Mouse (Mus musculus) MEL (cell line): ENCODE measurements around the gene Dnah14. TPM values are rescaled to one million over a fixed set of nuclear protein-coding genes. Genes with fewer than 3 reads are reported as not detected.

Source experiments
- DNase-seq: peaks from one replicate; pipeline ENCODE4 v3.0.0; 2011; ENCODE audit warnings: low read depth, low spot score
- H3K27ac ChIP-seq: 2 replicates; pipeline ENCODE4 v1.5.1; 2012; ENCODE audit warnings: low read depth, mild to moderate bottlenecking, control low read depth, low read length, moderate library complexity; ENCODE audit not compliant: control insufficient read depth
- H3K27me3 ChIP-seq, 2 experiments: fragments of 150-350 bp in 1 of 2; sonication (generic) in 1 of 2; 2 replicates each; pipeline ENCODE4 v1.6.1; 2012; ENCODE audit warnings: low read length in 2 of 2, mild to moderate bottlenecking in 2 of 2, improper control_type of control experiment in 1 of 2, moderate library complexity in 1 of 2; ENCODE audit not compliant: insufficient read depth in 2 of 2, control insufficient read depth in 1 of 2
- H3K36me3 ChIP-seq, 2 experiments: 2 replicates each; pipeline ENCODE4 v1.6.1; 2012 to 2014; ENCODE audit warnings: low read length in 2 of 2, improper control_type of control experiment in 1 of 2, inconsistent platforms in 1 of 2, mild to moderate bottlenecking in 1 of 2; ENCODE audit not compliant: insufficient read depth in 2 of 2, control insufficient read depth in 1 of 2
- H3K4me1 ChIP-seq, 2 experiments: fragments of 150-350 bp in 1 of 2; sonication (generic) in 1 of 2; 2 replicates each; pipeline ENCODE4 v1.6.1; 2012; ENCODE audit warnings: low read length in 2 of 2, improper control_type of control experiment in 1 of 2, mild to moderate bottlenecking in 1 of 2; ENCODE audit not compliant: insufficient read depth in 2 of 2, control insufficient read depth in 1 of 2
- H3K4me3 ChIP-seq, 2 experiments: fragments of 150-350 bp in 1 of 2; sonication (generic) in 1 of 2; 2 replicates each; pipeline ENCODE4 v1.5.1; 2012; ENCODE audit warnings: low read depth in 2 of 2, low read length in 2 of 2, mild to moderate bottlenecking in 2 of 2, moderate library complexity in 2 of 2, control low read depth in 1 of 2, improper control_type of control experiment in 1 of 2; ENCODE audit not compliant: control insufficient read depth in 1 of 2, insufficient read depth in 1 of 2
- H3K79me2 ChIP-seq: 2 replicates; pipeline ENCODE4 v1.6.1; 2012; ENCODE audit warnings: mild to moderate bottlenecking, low read length, moderate library complexity; ENCODE audit not compliant: control insufficient read depth, poor library complexity, insufficient read depth
- H3K9ac ChIP-seq: 2 replicates; pipeline ENCODE4 v1.6.1; 2012; ENCODE audit warnings: low read depth, mild to moderate bottlenecking, control low read depth, low read length, moderate library complexity; ENCODE audit not compliant: control insufficient read depth, poor library complexity, severe bottlenecking
- H3K9me3 ChIP-seq: fragments of 150-350 bp; sonication (generic); replicated peaks from 2 replicates; pipeline ENCODE4 v1.6.1; 2012; ENCODE audit warnings: mild to moderate bottlenecking, low read length, improper control_type of control experiment, moderate library complexity; ENCODE audit not compliant: insufficient read depth
- CHD2 ChIP-seq: IDR thresholded peaks from 2 replicates; pipeline ENCODE4 v1.6.1; 2011; ENCODE audit warnings: low read length, improper control_type of control experiment
- CTCF ChIP-seq, 3 experiments: IDR thresholded peaks in 2 of 3; conservative IDR thresholded peaks in 1 of 3; 2 replicates each; pipeline ENCODE4 v1.5.1; 2011 to 2012; ENCODE audit warnings: low read length in 3 of 3, low read depth in 2 of 3, mild to moderate bottlenecking in 2 of 3, improper control_type of control experiment in 1 of 3, inconsistent platforms in 1 of 3, mixed read lengths in 1 of 3, moderate library complexity in 1 of 3; ENCODE audit not compliant: control insufficient read depth in 1 of 3, insufficient read depth in 1 of 3, poor library complexity in 1 of 3, severe bottlenecking in 1 of 3
- JUND ChIP-seq: IDR thresholded peaks from 2 replicates; pipeline ENCODE4 v1.6.1; 2011; ENCODE audit warnings: low read depth, mild to moderate bottlenecking, improper control_type of control experiment, low read length
- KAT2A ChIP-seq: conservative IDR thresholded peaks from 2 replicates; pipeline ENCODE4 v1.6.1; 2012; ENCODE audit warnings: low read depth, low read length, improper control_type of control experiment, inconsistent platforms
- MAZ ChIP-seq: IDR thresholded peaks from 2 replicates; pipeline ENCODE4 v1.6.1; 2012; ENCODE audit warnings: low read depth, mild to moderate bottlenecking, inconsistent platforms, low read length, improper control_type of control experiment
- MEF2A ChIP-seq: IDR thresholded peaks from 2 replicates; pipeline ENCODE4 v1.6.1; 2014; ENCODE audit warnings: low read depth, mild to moderate bottlenecking, inconsistent platforms, low read length, improper control_type of control experiment; ENCODE audit not compliant: poor library complexity, insufficient replicate concordance, severe bottlenecking; ENCODE audit errors: extremely low read depth
- MYB ChIP-seq: IDR thresholded peaks from 2 replicates; pipeline ENCODE4 v1.6.1; 2011; ENCODE audit warnings: mild to moderate bottlenecking, low read depth, low read length, improper control_type of control experiment
- MYC ChIP-seq: IDR thresholded peaks from 2 replicates; pipeline ENCODE4 v1.6.1; 2011; ENCODE audit warnings: low read depth, mild to moderate bottlenecking, low read length, improper control_type of control experiment, moderate library complexity
- POLR2AphosphoS2 ChIP-seq: IDR thresholded peaks from 2 replicates; pipeline ENCODE4 v1.6.1; 2011; ENCODE audit warnings: low read length, improper control_type of control experiment
- POLR2AphosphoS5 ChIP-seq: IDR thresholded peaks from 2 replicates; pipeline ENCODE4 v1.6.1; 2012; ENCODE audit warnings: low read depth, borderline replicate concordance, mild to moderate bottlenecking, inconsistent platforms, low read length, moderate library complexity, mixed read lengths
- RCOR1 ChIP-seq: IDR thresholded peaks from 2 replicates; pipeline ENCODE4 v1.6.1; 2012; ENCODE audit warnings: low read depth, mild to moderate bottlenecking, inconsistent platforms, low read length, improper control_type of control experiment
- SIN3A ChIP-seq: IDR thresholded peaks from 2 replicates; pipeline ENCODE4 v1.6.1; 2012; ENCODE audit warnings: low read length, improper control_type of control experiment, inconsistent platforms
- UBTF ChIP-seq: IDR thresholded peaks from 2 replicates; pipeline ENCODE4 v1.6.1; 2012; ENCODE audit warnings: low read depth, mild to moderate bottlenecking, inconsistent platforms, low read length, improper control_type of control experiment, moderate library complexity, borderline replicate concordance; ENCODE audit not compliant: insufficient read depth
- polyA plus RNA-seq, 2 experiments: library from polyadenylated mRNA; stranded (reverse) in 1 of 2; unstranded in 1 of 2; fragments of >175 nt in 1 of 2; fragments of >200 nt in 1 of 2; gene quantifications; 2 replicates each; pipeline versions ENCODE4 v1.2.1 to v1.2.4; 2012; ENCODE audit warnings: low replicate concordance in 2 of 2, low read depth in 1 of 2; ENCODE audit not compliant: insufficient read length in 2 of 2, insufficient read depth in 1 of 2, missing spikeins in 1 of 2
- total RNA-seq: library from RNA; depleted of rRNA; stranded (reverse); fragments of 300-350 nt; gene quantifications from 2 replicates; pipeline ENCODE4 v1.2.3, GENCODE M21; 2012

The Dnah14 gene
- total and polyA plus RNA-seq, 3 experiments, result 0.77 to 1.2 TPM; not detected in 1

DNA sequence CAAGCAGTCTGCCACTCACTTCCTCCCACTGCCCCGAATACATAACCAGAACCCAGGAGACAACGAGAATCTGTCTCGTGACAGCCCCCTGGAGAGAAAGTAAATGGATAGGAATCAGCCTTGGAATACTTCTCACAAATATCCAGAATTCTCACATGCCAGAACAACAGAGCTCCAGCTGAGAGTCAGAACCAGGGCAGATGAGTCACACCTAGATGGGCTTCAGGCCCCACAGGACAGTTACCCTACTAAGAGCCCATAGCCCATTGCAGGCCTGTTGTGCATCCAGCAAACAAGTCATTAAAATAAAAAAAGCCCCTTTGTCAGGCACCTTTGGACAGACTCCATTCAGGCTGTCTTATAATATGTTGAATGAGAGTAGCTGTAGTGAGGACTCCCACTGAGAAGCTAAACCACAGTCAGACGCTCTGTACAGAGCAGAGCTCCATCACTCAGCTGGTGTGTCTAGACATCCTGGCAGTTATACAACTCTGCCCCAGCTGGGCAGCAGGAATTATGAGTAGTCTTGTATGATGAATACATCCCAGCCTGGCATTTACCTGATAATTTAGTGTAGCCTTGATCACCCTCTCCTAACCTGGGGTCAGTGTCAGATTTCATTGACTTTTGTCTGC lies 166.0 kb downstream of the Dnah14 start:
- Histone ChIP-seq H3K27ac (no peak overlapping the region), H3K4me1 (no peaks in the 10 kb centered on the region), H3K9ac (no peak overlapping the region), H3K79me2 (no peaks in the 10 kb centered on the region), H3K36me3 (no peaks in the 10 kb centered on the region), H3K9me3 (no peaks in the 10 kb centered on the region), H3K4me3 (no peak overlapping the region), H3K27me3 (no peaks in the 10 kb centered on the region; a peak in 1 of 4 replicates)
- DNase-seq, result no peak
- TF ChIP-seq POLR2AphosphoS5 (no peak), UBTF (no peak), POLR2AphosphoS2 (no peak)

DNA sequence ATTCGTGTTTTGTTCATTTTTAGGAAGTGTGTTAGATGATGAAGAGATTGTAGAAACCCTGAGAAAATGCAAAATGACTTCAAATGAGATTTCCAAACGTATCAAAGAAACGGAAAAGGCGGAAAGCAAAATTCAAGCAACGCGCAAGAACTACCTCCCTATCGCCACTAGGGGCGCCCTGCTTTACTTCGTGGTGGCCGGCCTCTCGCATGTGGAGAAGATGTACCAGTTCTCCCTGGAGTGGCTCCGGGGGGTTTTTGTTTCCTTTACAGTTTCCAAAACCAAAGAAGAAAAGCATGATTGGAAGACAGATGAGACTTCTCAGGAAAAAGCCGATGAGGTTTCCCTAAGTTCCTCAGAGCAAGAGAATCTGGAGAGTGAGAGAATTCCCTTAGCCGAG lies 193.0 kb downstream of the Dnah14 start:
- H3K79me2 ChIP-seq, result no peaks in the 10 kb centered on the region
- no peaks in the 10 kb centered on the region for H3K27me3 ChIP-seq
- H3K9ac ChIP-seq, result no peak overlapping the region
- no peaks in the 10 kb centered on the region for H3K9me3 ChIP-seq
- peak; percentile 8 for DNase-seq
- H3K27ac ChIP-seq, result no peak overlapping the region
- H3K36me3 ChIP-seq, result no peaks in the 10 kb centered on the region
- H3K4me1 ChIP-seq, result no peaks in the 10 kb centered on the region
- H3K4me3 ChIP-seq, result no peak overlapping the region
- TF ChIP-seq MYB, result no peak
- TF ChIP-seq CTCF (IDR thresholded peaks at IDR 0.05 in 2 of 3, conservative IDR thresholded peaks at IDR 0.05 in 1 of 3; ENCODE audit: control insufficient read depth in 1 of 3, insufficient read depth in 1 of 3, low read depth in 2 of 3, low read length in 3 of 3, poor library complexity in 1 of 3, severe bottlenecking in 1 of 3), result peak; percentile 33 to 58 (median 42)

DNA sequence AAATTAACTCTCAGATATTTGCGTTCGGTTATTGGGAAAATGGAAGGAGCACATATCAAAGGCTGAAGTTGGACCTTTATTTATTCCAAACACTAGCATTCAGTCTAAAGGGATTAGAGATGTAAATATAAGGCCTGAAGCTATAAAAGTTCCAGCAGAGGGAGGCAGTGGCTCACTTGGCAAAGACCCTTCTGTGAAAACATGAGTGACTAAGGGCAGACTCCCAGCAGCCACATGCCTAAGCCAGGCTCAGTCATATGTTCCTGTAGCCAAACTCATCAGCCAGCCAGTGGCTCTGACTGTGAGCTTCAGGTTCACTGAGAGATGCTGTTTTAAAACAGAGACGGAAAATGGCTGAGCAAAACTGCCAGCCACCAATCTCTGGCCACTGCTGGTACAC lies 195.5 kb downstream of the Dnah14 start:
- Histone ChIP-seq H3K4me1 (no peaks in the 10 kb centered on the region), H3K79me2 (no peaks in the 10 kb centered on the region)
- DNase-seq, result no peak
- TF ChIP-seq UBTF (no peak), JUND (no peak), MAZ (no peak), MYC (no peak), KAT2A (no peak), CHD2 (no peak), POLR2AphosphoS5 (no peak), POLR2AphosphoS2 (no peak), RCOR1 (no peak), SIN3A (no peak), MEF2A (no peak)
- TF ChIP-seq, all 39 proteins: peak for 0
- no peaks in the 10 kb centered on the region for H3K27me3 ChIP-seq
- no peak overlapping the region for H3K27ac ChIP-seq
- no peaks in the 10 kb centered on the region for H3K9me3 ChIP-seq
- no peak overlapping the region for H3K9ac ChIP-seq
- no peaks in the 10 kb centered on the region for H3K36me3 ChIP-seq
- H3K4me3 ChIP-seq, result no peak overlapping the region
